In the genomic region with DNA sequence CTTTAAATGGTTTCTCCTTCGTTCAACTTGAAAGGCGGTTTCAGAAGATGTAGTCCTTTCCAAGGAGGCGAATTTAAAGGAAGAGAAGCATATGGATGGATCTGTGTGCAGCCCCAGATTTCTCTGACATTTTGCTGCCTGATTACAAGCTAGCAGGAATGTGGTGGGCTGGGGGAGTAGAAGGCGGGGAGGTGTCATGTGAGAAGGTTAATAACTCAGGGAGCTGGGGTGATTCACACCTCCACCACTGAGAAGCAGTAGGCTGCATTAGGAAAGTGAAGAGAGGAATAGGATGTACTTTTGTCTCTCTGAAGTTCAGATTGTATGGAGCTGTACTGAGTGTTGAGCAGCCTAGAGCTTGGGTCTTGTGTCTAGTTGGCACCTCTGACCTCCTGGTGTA, we compare ENCODE assay signal across 8 mouse cellular contexts. TPM values are rescaled to one million over a fixed set of nuclear protein-coding genes. Genes with fewer than 3 reads are reported as not detected.
DNase-seq lines count a peak whose midpoint lies in the region; ATAC-seq and TF ChIP-seq lines count a peak whose summit lies in the region.

No protein-coding gene starts in this region.

- TF ChIP-seq CTCF in left cerebral cortex, adult 2 months (IDR thresholded peaks at IDR 0.05) = no peak

- intact Hi-C loops in left cerebral cortex, adult 2 months (cut with DNase I) = loop anchor here (1.0 kb wide), 1 partner anchor 81 kb away; the partner anchor contains the start of gene Bicd2
- intact Hi-C loops in left cerebral cortex, postnatal 36 days (cut with DNase I) = loop anchor here (5.0 kb wide), 1 partner anchor 80 kb away; the partner anchor contains the start of gene Bicd2

- DNase-seq in left cerebral cortex, adult 2 months (ENCODE audit: extremely low spot score in 1 of 2, low spot score in 2 of 2) = peak in 1 of 2 experiments; percentile 32
- no peak for DNase-seq in left cerebral cortex, postnatal 36 days (ENCODE audit: low spot score in 2 of 2)
- DNase-seq in c-Kit-positive CD71-positive TER-119-positive erythroid progenitor cells, embryonic 14.5 days (ENCODE audit: low spot score) = peak; percentile 6
- DNase-seq in intestine, embryonic 14.5 days (ENCODE audit: low spot score) = no peak
- DNase-seq in ovary, adult 18-20 months (ENCODE audit: low spot score) = no peak
- DNase-seq in ovary, postnatal 36 days (ENCODE audit: low spot score) = no peak
- DNase-seq in lung, postnatal 4 days = no peak

- H3K36me3 ChIP-seq in intestine, embryonic 14.5 days (ENCODE audit: control insufficient read depth, insufficient read depth, low read length) = no peaks in the 10 kb centered on the region
- no peaks in the 10 kb centered on the region; the same call in 1 of the 2 replicates for H3K36me3 ChIP-seq in neural tube, embryonic 12.5 days

- H3K9ac ChIP-seq in intestine, embryonic 14.5 days (ENCODE audit: low read length) = peak overlapping the region; percentile 70
- H3K9ac ChIP-seq in neural tube, embryonic 12.5 days = peak overlapping the region; percentile 84

- H3K4me1 ChIP-seq in intestine, embryonic 14.5 days (replicated peaks; ENCODE audit: control insufficient read depth, insufficient read depth, low read length) = peaks cover 9% of the 10 kb centered on the region; the same call in 1 of the 2 replicates
- peaks cover 20% of the 10 kb centered on the region for H3K4me1 ChIP-seq in neural tube, embryonic 12.5 days

- H3K27me3 ChIP-seq in intestine, embryonic 14.5 days (replicated peaks; ENCODE audit: control insufficient read depth, insufficient read depth, low read length) = no peaks in the 10 kb centered on the region
- no peaks in the 10 kb centered on the region for H3K27me3 ChIP-seq in neural tube, embryonic 12.5 days (replicated peaks)

- H3K9me3 ChIP-seq in intestine, embryonic 14.5 days (ENCODE audit: control insufficient read depth, low read length) = no peaks in the 10 kb centered on the region
- H3K9me3 ChIP-seq in neural tube, embryonic 12.5 days = no peaks in the 10 kb centered on the region

- H3K27ac ChIP-seq in left cerebral cortex, adult 2 months = no peak overlapping the region
- H3K27ac ChIP-seq in intestine, embryonic 14.5 days (ENCODE audit: low read depth) = no peak overlapping the region
- no peak overlapping the region for H3K27ac ChIP-seq in neural tube, embryonic 12.5 days

- 21% methylated on average over 4 of the region's 4 CpGs for WGBS in intestine, embryonic 14.5 days
- 30% methylated on average over 4 of the region's 4 CpGs for whole genome bisulfite sequencing in neural tube, embryonic 12.5 days

- H3K4me2 ChIP-seq in intestine, embryonic 14.5 days (ENCODE audit: low read length) = peak overlapping the region; percentile 68
- peak overlapping the region; percentile 99 for H3K4me2 ChIP-seq in neural tube, embryonic 12.5 days (replicated peaks)

- ATAC-seq in intestine, embryonic 14.5 days (replicated peaks; ENCODE audit: low FRiP score, low TSS enrichment, low read depth) = no peak
- no peak for ATAC-seq in neural tube, embryonic 12.5 days (ENCODE audit: low FRiP score, low read depth)

- peak overlapping the region; percentile 81 for H3K4me3 ChIP-seq in left cerebral cortex, adult 2 months
- peak overlapping the region; percentile 88 for H3K4me3 ChIP-seq in intestine, embryonic 14.5 days (ENCODE audit: low read depth, low read length)
- peak overlapping the region; percentile 80 for H3K4me3 ChIP-seq in neural tube, embryonic 12.5 days

RNA-seq across cellular contexts. Expression of gene Ippk, which starts 0.9 kb away (rescaled TPM):
- 10 to 100 TPM; 17.7 to 18.0 TPM for total RNA-seq in left cerebral cortex, adult 2 months (2021)
- 10 to 100 TPM; 13.8 to 17.2 TPM for total RNA-seq in left cerebral cortex, postnatal 36 days (2021)
- 18.5 and 18.7 TPM in 2 replicates for polyA plus RNA-seq in intestine, embryonic 14.5 days (2014; fragmentation: Nextera tagmentation; extraction: Ambion mirVana)
- 16.3 TPM in 2 replicates for polyA plus RNA-seq in neural tube, embryonic 12.5 days (2016; fragmentation: Nextera tagmentation; extraction: Ambion mirVana)
